Mouse (Mus musculus): ENCODE measurements around the gene Smyd3. TPM values are rescaled to one million over a fixed set of nuclear protein-coding genes. Genes with fewer than 3 reads are reported as not detected.

Smyd3 gene
- polyA plus RNA-seq, 1 experiment: 9.6 TPM

GRCm38 (mm10) chr1:179279116-179279515 lies 238.7 kb downstream of the Smyd3 start:
- Histone ChIP-seq H3K4me1 (replicated peaks; ENCODE audit: control insufficient read depth, insufficient read depth, low read length) (no peaks in the 10 kb centered on the region), H3K27me3 (ENCODE audit: control insufficient read depth, insufficient read depth, low read length) (no peaks in the 10 kb centered on the region), H3K36me3 (ENCODE audit: control insufficient read depth, insufficient read depth, low read length) (no peaks in the 10 kb centered on the region), H3K27ac (ENCODE audit: control insufficient read depth, insufficient read depth, low read length) (no peak overlapping the region), H3K4me3 (ENCODE audit: control insufficient read depth, insufficient read depth, low read length) (no peak overlapping the region)
- TF ChIP-seq POLR2A (IDR thresholded peaks at IDR 0.05; ENCODE audit: control insufficient read depth, extremely low read depth, insufficient read depth, low read length, poor library complexity) (no peak), CTCF (IDR thresholded peaks at IDR 0.05; ENCODE audit: borderline replicate concordance, control insufficient read depth, extremely low read depth, insufficient read depth, low read length, poor library complexity) (no peak)
- no peak for DNase-seq
- WGBS: 98% methylated on average over 4 of the region's 4 CpGs

GRCm38 (mm10) chr1:179277346-179277745 lies 240.5 kb downstream of the Smyd3 start:
- no peaks in the 10 kb centered on the region for H3K27me3 ChIP-seq (ENCODE audit: control insufficient read depth, insufficient read depth, low read length)
- H3K4me1 ChIP-seq (replicated peaks; ENCODE audit: control insufficient read depth, insufficient read depth, low read length): no peaks in the 10 kb centered on the region
- WGBS: 97% methylated on average over 9 of the region's 9 CpGs
- no peak for DNase-seq
- no peak overlapping the region for H3K4me3 ChIP-seq (ENCODE audit: control insufficient read depth, insufficient read depth, low read length)
- H3K27ac ChIP-seq (ENCODE audit: control insufficient read depth, insufficient read depth, low read length): no peak overlapping the region
- no peak for TF ChIP-seq CTCF (IDR thresholded peaks at IDR 0.05; ENCODE audit: borderline replicate concordance, control insufficient read depth, extremely low read depth, insufficient read depth, low read length, poor library complexity)
- no peak for TF ChIP-seq POLR2A (IDR thresholded peaks at IDR 0.05; ENCODE audit: control insufficient read depth, extremely low read depth, insufficient read depth, low read length, poor library complexity)
- no peaks in the 10 kb centered on the region for H3K36me3 ChIP-seq (ENCODE audit: control insufficient read depth, insufficient read depth, low read length)

GRCm38 (mm10) chr1:179276866-179277265 lies 241.0 kb downstream of the Smyd3 start:
- no peak overlapping the region for H3K4me3 ChIP-seq (ENCODE audit: control insufficient read depth, insufficient read depth, low read length)
- no peak overlapping the region for H3K27ac ChIP-seq (ENCODE audit: control insufficient read depth, insufficient read depth, low read length)
- no peaks in the 10 kb centered on the region for H3K4me1 ChIP-seq (replicated peaks; ENCODE audit: control insufficient read depth, insufficient read depth, low read length)
- 97% methylated on average over 1 of the region's 1 CpGs for WGBS
- TF ChIP-seq CTCF (IDR thresholded peaks at IDR 0.05; ENCODE audit: borderline replicate concordance, control insufficient read depth, extremely low read depth, insufficient read depth, low read length, poor library complexity) (no peak), POLR2A (IDR thresholded peaks at IDR 0.05; ENCODE audit: control insufficient read depth, extremely low read depth, insufficient read depth, low read length, poor library complexity) (no peak)
- H3K27me3 ChIP-seq (ENCODE audit: control insufficient read depth, insufficient read depth, low read length): no peaks in the 10 kb centered on the region
- no peak for DNase-seq
- no peaks in the 10 kb centered on the region for H3K36me3 ChIP-seq (ENCODE audit: control insufficient read depth, insufficient read depth, low read length)

- TF ChIP-seq POLR2A (IDR thresholded peaks at IDR 0.05; ENCODE audit: control insufficient read depth, extremely low read depth, insufficient read depth, low read length, poor library complexity) (no peak), CTCF (IDR thresholded peaks at IDR 0.05; ENCODE audit: borderline replicate concordance, control insufficient read depth, extremely low read depth, insufficient read depth, low read length, poor library complexity) (no peak)
- H3K4me3 ChIP-seq (ENCODE audit: control insufficient read depth, insufficient read depth, low read length): no peak overlapping the region
- WGBS: 98% methylated on average over 4 of the region's 4 CpGs
Measured at GRCm38 (mm10) chr1:179272926-179273325, 244.9 kb downstream of the Smyd3 start.

DNA sequence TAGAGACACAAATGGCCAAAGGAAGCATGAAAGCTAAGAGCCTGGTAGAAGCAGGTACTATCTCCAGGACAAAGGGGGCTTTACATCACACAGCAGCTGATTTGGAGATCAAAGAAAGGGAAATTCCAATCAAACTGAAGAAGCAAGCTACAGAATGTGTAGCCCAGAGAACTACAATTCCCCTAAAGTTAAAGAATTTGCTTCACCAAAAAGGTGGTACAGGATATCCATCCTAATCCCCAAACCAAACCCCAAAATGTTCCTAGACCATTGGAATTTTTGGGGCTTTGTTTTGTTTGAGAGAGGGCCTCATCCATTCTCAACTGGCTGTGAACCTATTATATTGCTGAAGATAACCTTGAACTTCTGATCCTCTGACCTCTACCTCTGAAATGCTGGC lies 245.5 kb downstream of the Smyd3 start:
- Histone ChIP-seq H3K4me3 (ENCODE audit: control insufficient read depth, insufficient read depth, low read length) (no peak overlapping the region), H3K27me3 (ENCODE audit: control insufficient read depth, insufficient read depth, low read length) (no peaks in the 10 kb centered on the region), H3K36me3 (ENCODE audit: control insufficient read depth, insufficient read depth, low read length) (no peaks in the 10 kb centered on the region), H3K27ac (ENCODE audit: control insufficient read depth, insufficient read depth, low read length) (no peak overlapping the region), H3K4me1 (replicated peaks; ENCODE audit: control insufficient read depth, insufficient read depth, low read length) (no peaks in the 10 kb centered on the region)
- TF ChIP-seq POLR2A (IDR thresholded peaks at IDR 0.05; ENCODE audit: control insufficient read depth, extremely low read depth, insufficient read depth, low read length, poor library complexity) (no peak), CTCF (IDR thresholded peaks at IDR 0.05; ENCODE audit: borderline replicate concordance, control insufficient read depth, extremely low read depth, insufficient read depth, low read length, poor library complexity) (no peak)
- DNase-seq: no peak

More at GRCm38 (mm10) chr1:179272926-179273325, 244.9 kb downstream of the Smyd3 start:
- no peak for DNase-seq
- H3K27me3 ChIP-seq (ENCODE audit: control insufficient read depth, insufficient read depth, low read length): no peaks in the 10 kb centered on the region
- no peak overlapping the region for H3K27ac ChIP-seq (ENCODE audit: control insufficient read depth, insufficient read depth, low read length)
- no peaks in the 10 kb centered on the region for H3K36me3 ChIP-seq (ENCODE audit: control insufficient read depth, insufficient read depth, low read length)
- H3K4me1 ChIP-seq (replicated peaks; ENCODE audit: control insufficient read depth, insufficient read depth, low read length): no peaks in the 10 kb centered on the region

- no peak for DNase-seq
- Histone ChIP-seq H3K27ac (ENCODE audit: control insufficient read depth, insufficient read depth, low read length) (no peak overlapping the region), H3K4me3 (ENCODE audit: control insufficient read depth, insufficient read depth, low read length) (no peak overlapping the region), H3K27me3 (ENCODE audit: control insufficient read depth, insufficient read depth, low read length) (no peaks in the 10 kb centered on the region), H3K36me3 (ENCODE audit: control insufficient read depth, insufficient read depth, low read length) (no peaks in the 10 kb centered on the region), H3K4me1 (replicated peaks; ENCODE audit: control insufficient read depth, insufficient read depth, low read length) (no peaks in the 10 kb centered on the region)
- 97% methylated on average over 3 of the region's 3 CpGs for WGBS
- TF ChIP-seq POLR2A (IDR thresholded peaks at IDR 0.05; ENCODE audit: control insufficient read depth, extremely low read depth, insufficient read depth, low read length, poor library complexity) (no peak), CTCF (IDR thresholded peaks at IDR 0.05; ENCODE audit: borderline replicate concordance, control insufficient read depth, extremely low read depth, insufficient read depth, low read length, poor library complexity) (no peak)
Measured at GRCm38 (mm10) chr1:179266936-179267335, 250.9 kb downstream of the Smyd3 start.

DNA sequence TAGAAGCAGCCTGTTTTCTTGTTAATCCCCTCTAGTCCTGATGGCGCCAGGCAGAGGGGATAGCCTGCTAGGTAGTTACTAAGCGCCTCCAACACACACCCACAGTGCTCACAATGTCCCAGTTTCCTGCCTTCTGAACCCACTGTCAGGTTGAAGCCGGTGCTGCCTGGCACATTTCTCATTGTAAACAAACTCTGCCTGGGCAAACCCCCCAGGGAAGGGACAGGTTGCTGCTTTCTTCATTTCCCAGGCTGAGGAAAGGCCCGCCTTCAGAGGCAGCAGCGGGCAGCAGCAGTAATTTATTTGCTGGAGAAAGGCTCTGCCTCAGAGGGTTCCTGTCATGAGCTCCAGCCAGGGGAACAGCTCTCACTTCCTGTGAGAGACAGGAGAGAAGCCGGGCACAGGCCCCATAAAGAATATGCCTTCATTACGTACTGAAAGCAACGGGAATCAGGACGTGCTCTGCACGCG lies 256.3 kb downstream of the Smyd3 start:
- WGBS: 86% methylated on average over 11 of the region's 11 CpGs
- H3K36me3 ChIP-seq (ENCODE audit: control insufficient read depth, insufficient read depth, low read length): no peaks in the 10 kb centered on the region
- DNase-seq: no peak
- H3K27ac ChIP-seq (ENCODE audit: control insufficient read depth, insufficient read depth, low read length): no peak overlapping the region
- no peak for TF ChIP-seq CTCF (IDR thresholded peaks at IDR 0.05; ENCODE audit: borderline replicate concordance, control insufficient read depth, extremely low read depth, insufficient read depth, low read length, poor library complexity)
- no peak for TF ChIP-seq POLR2A (IDR thresholded peaks at IDR 0.05; ENCODE audit: control insufficient read depth, extremely low read depth, insufficient read depth, low read length, poor library complexity)
- H3K4me3 ChIP-seq (ENCODE audit: control insufficient read depth, insufficient read depth, low read length): no peak overlapping the region
- H3K27me3 ChIP-seq (ENCODE audit: control insufficient read depth, insufficient read depth, low read length): no peaks in the 10 kb centered on the region
- no peaks in the 10 kb centered on the region for H3K4me1 ChIP-seq (replicated peaks; ENCODE audit: control insufficient read depth, insufficient read depth, low read length)

Measured in thymus, adult 2 months (tissue).